Mouse (Mus musculus) ES-Bruce4 (cell line): Measurements from ENCODE around the gene Svop.

Source experiments
- CTCF ChIP-seq: IDR thresholded peaks from one replicate; pipeline ENCODE4 v1.8.1; 2011; ENCODE audit warnings: low read depth, low read length
- EP300 ChIP-seq: IDR thresholded peaks from 2 replicates; pipeline ENCODE4 v1.6.1; 2011; ENCODE audit warnings: low read depth, low read length; ENCODE audit not compliant: insufficient read depth
- POLR2A ChIP-seq: IDR thresholded peaks from one replicate; pipeline ENCODE4 v1.8.1; 2011; ENCODE audit warnings: low read length; ENCODE audit not compliant: insufficient read depth

GRCm38 (mm10) chr5:114085501-114085900, 5.9 kb downstream of the Svop start:
- no peak for TF ChIP-seq CTCF
- no peak for TF ChIP-seq POLR2A
- no peak for TF ChIP-seq EP300
